Mouse (Mus musculus): Measurements from ENCODE around the gene Rab42.

The Rab42 gene

GRCm38 (mm10) chr4:132302939-132303479 is at the start of gene Rab42:
Gene Rab42 (minus strand): TSS chr4:132303385.
- in situ Hi-C loops (cut with MboI, MseI) = no loop called here

GRCm38 (mm10) chr4:132352739-132353138 is 49.6 kb upstream of the Rab42 start:
- in situ Hi-C loops (cut with MboI, MseI) = no loop called here

GRCm38 (mm10) chr4:132351401-132351800 is 48.2 kb upstream of the Rab42 start:
- in situ Hi-C loops (cut with MboI, MseI) = no loop called here

GRCm38 (mm10) chr4:132350854-132351253 is 47.7 kb upstream of the Rab42 start:
- in situ Hi-C loops (cut with MboI, MseI) = no loop called here

- in situ Hi-C loops (cut with MboI, MseI) = no loop called here
These were observed 47.0 kb upstream of the Rab42 start for GRCm38 (mm10) chr4:132350123-132350740.

GRCm38 (mm10) chr4:132349495-132350122 is 46.4 kb upstream of the Rab42 start:
- in situ Hi-C loops (cut with MboI, MseI) = loop anchor here in 1 of 2 experiments (5.0 to 25.0 kb wide), 3 partner anchors 92 to 1438 kb away; partner anchors contain the start of gene Sesn2

GRCm38 (mm10) chr4:132346661-132347060 is 43.5 kb upstream of the Rab42 start:
- in situ Hi-C loops (cut with MboI, MseI) = loop anchor here in 1 of 2 experiments (5.0 to 25.0 kb wide), 3 partner anchors 89 to 1441 kb away; partner anchors contain the start of gene Sesn2

- in situ Hi-C loops (cut with MboI, MseI) = loop anchor here in 1 of 2 experiments (5.0 to 25.0 kb wide), 3 partner anchors 89 to 1441 kb away; partner anchors contain the start of gene Sesn2
These were observed 43.1 kb upstream of the Rab42 start for GRCm38 (mm10) chr4:132346261-132346660.

GRCm38 (mm10) chr4:132345843-132346212 is 42.6 kb upstream of the Rab42 start:
- in situ Hi-C loops (cut with MboI, MseI) = loop anchor here in 1 of 2 experiments (5.0 to 25.0 kb wide), 3 partner anchors 89 to 1441 kb away; partner anchors contain the start of gene Sesn2

- in situ Hi-C loops (cut with MboI, MseI) = loop anchor here in 1 of 2 experiments (5.0 to 25.0 kb wide), 3 partner anchors 88 to 1442 kb away; partner anchors contain the start of gene Sesn2
These were observed 42.1 kb upstream of the Rab42 start for GRCm38 (mm10) chr4:132345135-132345842.

GRCm38 (mm10) chr4:132344403-132345134 is 41.4 kb upstream of the Rab42 start:
- in situ Hi-C loops (cut with MboI, MseI) = loop anchor here in 1 of 2 experiments (5.0 to 25.0 kb wide), 3 partner anchors 87 to 1443 kb away; partner anchors contain the start of gene Sesn2

GRCm38 (mm10) chr4:132341451-132341850 is 38.3 kb upstream of the Rab42 start:
- in situ Hi-C loops (cut with MboI, MseI) = loop anchor here in 1 of 2 experiments (25.0 kb wide), 1 partner anchor 1446 kb away; no protein-coding TSS in a partner anchor

- in situ Hi-C loops (cut with MboI, MseI) = loop anchor here in 1 of 2 experiments (25.0 kb wide), 1 partner anchor 1448 kb away; no protein-coding TSS in a partner anchor
These were observed 35.8 kb upstream of the Rab42 start for GRCm38 (mm10) chr4:132338943-132339342.

GRCm38 (mm10) chr4:132332880-132333279 is 29.7 kb upstream of the Rab42 start:
- in situ Hi-C loops (cut with MboI, MseI) = loop anchor here in 1 of 2 experiments (25.0 kb wide), 1 partner anchor 1454 kb away; no protein-coding TSS in a partner anchor

- in situ Hi-C loops (cut with MboI, MseI) = loop anchor here in 1 of 2 experiments (25.0 kb wide), 1 partner anchor 1455 kb away; no protein-coding TSS in a partner anchor
These were observed 28.8 kb upstream of the Rab42 start for GRCm38 (mm10) chr4:132331960-132332359.

GRCm38 (mm10) chr4:132329835-132330354 is 26.7 kb upstream of the Rab42 start:
- in situ Hi-C loops (cut with MboI, MseI) = loop anchor here in 1 of 2 experiments (25.0 kb wide), 1 partner anchor 1457 kb away; no protein-coding TSS in a partner anchor

GRCm38 (mm10) chr4:132329115-132329834 is 26.1 kb upstream of the Rab42 start, which contains the start of gene Trnau1ap:
Gene Trnau1ap (minus strand): TSS chr4:132329538.
- in situ Hi-C loops (cut with MboI, MseI) = loop anchor here in 1 of 2 experiments (25.0 kb wide), 1 partner anchor 1458 kb away; no protein-coding TSS in a partner anchor

GRCm38 (mm10) chr4:132328391-132328982 is 25.3 kb upstream of the Rab42 start:
- in situ Hi-C loops (cut with MboI, MseI) = loop anchor here in 1 of 2 experiments (25.0 kb wide), 1 partner anchor 1459 kb away; no protein-coding TSS in a partner anchor

- in situ Hi-C loops (cut with MboI, MseI) = loop anchor here in 1 of 2 experiments (25.0 kb wide), 1 partner anchor 1461 kb away; no protein-coding TSS in a partner anchor
These were observed 23.3 kb upstream of the Rab42 start for GRCm38 (mm10) chr4:132326481-132326880.

Measured in T-helper 17 cell (primary cell).